Mouse (Mus musculus) cerebellum, postnatal 10 days (tissue): ENCODE measurements at regions not wholly inside any gene's neighbourhood (a gene's known extent, or its start where the extent isn't known, plus 50 kb on each side); places are given as distances from the start of the nearest gene placed in this dataset.

Source experiments
- DNase-seq, 2 experiments: peaks; one replicate each; pipeline ENCODE4 v3.0.0; 2021; ENCODE audit warnings: mixed read lengths in 2 of 2

DNA sequence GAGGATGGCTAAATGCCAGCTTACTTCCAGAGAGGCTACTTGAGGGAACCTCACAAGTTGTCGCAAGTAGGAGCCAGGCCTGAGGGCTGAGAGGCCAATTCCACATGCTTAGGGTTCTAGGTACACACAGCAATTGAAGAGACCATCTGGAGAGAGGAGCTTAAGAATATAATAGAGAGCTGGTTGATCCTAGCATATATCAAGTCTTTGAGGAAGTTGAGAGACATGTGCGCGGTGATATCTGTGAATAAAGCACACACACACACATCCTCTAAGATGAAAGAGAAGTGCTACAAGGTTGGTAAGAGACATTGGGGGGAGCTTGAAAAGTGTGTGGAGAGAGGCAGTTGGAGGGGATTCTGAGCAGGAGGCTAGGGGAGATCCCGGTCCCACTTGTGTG, 189.5 kb downstream of the Zfp462 start:
- no peak for DNase-seq

DNA sequence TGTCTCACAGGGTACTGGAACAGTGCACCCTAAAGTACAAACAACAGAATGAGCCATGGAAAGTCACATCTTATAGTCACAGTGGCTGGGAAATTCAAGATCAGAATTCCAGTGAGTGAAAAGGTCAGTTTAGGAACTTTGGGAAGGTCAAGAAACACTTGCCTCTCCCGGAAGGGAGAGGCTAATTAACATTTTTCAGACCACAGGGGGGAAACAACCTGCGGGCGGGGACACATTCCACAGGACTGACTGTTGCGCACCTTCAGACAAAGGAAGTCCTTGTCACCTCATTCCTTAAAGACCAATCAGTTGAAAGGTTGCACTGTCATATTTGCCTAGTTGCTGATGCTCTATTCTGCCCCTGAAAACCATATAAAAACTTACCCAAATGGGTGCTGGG, 189.9 kb downstream of the Zfp462 start:
- no peak for DNase-seq

GRCm38 (mm10) chr4:55136283-55136682, 191.4 kb downstream of the Zfp462 start:
- DNase-seq, result no peak

GRCm38 (mm10) chr4:55137781-55138394, 193.0 kb downstream of the Zfp462 start:
- DNase-seq, result no peak

GRCm38 (mm10) chr4:55141317-55141716, 196.5 kb downstream of the Zfp462 start:
- no peak for DNase-seq

DNA sequence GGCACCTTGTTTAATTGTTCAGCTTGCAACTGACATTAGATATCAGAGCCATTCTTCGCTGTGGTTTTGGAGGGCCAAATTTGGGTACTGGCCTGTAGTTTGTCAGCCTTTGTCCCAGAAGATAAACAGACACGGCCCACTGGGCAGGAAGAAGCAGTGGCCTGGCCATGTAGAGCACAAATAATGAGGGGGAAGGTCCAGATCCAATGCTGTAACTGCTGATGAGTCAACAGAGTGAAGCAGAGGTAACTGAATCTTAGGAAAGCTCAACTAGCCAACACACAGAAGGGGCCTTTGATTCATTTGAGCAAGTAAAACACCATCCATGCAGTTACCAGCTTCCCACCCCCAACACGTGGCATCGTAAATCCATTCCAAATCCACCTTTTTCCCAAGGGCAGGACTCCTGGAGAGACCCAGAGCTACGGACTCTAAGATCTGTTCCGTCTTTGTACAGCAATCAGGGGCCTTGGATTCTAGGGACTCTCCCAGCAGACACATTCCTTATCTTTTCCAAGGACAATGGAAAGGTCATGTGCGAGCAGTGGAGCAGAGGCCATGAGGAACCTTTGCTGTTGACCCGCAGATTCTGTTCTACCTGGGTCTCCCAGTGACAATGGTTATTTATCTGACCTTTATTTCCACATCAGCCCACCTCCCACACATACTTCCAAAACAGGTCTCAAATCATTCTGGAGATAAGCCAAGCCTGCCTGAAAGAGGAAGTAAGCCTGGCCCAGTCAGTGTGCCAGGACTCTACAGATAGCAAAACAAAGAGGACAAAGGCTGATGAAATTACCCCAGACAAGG, 197.3 kb downstream of the Zfp462 start:
- DNase-seq, result no peak

GRCm38 (mm10) chr4:55143400-55143799, 198.6 kb downstream of the Zfp462 start:
- DNase-seq, result no peak

DNA sequence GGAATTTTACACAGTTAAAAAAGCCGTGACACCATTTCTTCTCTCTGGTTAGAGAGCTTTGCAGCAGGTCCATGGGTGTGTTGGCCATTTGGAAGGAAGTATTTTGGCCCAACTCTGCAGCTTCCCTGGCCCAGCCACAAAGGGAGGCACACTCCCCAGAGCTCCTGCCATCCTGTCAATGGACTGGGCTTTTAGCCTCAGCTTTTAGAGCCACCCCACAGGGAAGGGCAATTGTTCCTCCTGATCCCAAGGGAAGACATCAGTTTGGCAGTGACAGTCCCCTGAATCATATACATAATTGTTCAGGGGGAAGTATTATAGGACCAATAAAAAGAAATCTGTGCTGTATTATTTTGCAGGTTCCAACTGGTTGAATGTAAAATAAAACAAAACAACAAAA, 200.1 kb downstream of the Zfp462 start:
- DNase-seq, result peak in 1 of 2 experiments; percentile 43

DNA sequence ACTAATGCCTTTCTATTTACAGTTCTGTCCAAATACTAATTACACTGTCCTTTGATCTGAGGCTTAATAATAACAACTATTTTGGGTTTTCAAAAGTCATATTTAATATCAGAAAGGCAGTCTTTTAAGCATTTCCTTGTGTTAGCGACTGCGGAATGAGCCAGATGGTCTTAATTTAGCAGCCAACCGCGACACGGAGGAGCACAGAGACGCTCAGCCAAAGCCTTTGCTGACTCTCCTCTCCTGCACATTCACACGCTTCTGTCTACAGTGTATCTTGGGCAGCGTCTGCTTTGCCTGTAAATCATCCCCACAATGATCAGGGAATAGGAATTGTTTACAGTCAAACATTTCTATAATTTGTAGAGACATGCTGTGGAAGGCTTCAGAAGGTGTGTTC, 201.1 kb downstream of the Zfp462 start:
- peak; percentile 68 to 70 for DNase-seq

GRCm38 (mm10) chr4:55148380-55148779, 201.5 kb upstream of the Rad23b start:
- DNase-seq, result no peak

- DNase-seq, result no peak
Observed at GRCm38 (mm10) chr4:55154556-55154955, 195.3 kb upstream of the Rad23b start.

DNA sequence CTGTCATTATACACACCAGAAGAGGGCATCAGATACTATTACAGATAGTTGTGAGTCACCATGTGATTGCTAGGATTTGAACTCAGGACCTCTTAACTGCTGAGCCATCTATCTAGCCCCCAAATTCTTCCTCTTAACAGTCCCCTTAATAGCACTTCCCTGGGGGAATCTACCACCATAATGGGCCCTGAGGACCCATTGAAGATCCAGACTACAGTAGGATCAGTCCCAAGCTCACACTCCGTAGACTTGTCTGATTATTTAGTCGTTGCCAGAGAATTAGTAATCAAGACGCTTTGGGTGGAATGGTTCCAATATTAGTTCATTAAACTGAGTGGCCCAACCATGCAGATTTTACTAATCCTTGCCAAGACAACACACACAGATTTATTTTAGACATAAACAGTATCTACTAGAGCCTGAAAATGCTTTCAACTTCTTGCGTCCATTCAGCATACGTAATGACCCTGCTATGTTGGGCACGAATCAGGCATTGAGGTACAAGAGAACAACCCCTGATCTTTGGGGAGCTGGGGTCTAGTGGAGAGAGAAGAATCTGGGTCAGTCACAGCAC, 191.6 kb upstream of the Rad23b start:
- DNase-seq, result no peak

GRCm38 (mm10) chr4:55166266-55166665, 183.6 kb upstream of the Rad23b start:
- DNase-seq, result no peak

GRCm38 (mm10) chr4:55169063-55169462, 180.8 kb upstream of the Rad23b start:
- DNase-seq, result no peak

GRCm38 (mm10) chr4:55172334-55172891, 177.4 kb upstream of the Rad23b start:
- no peak for DNase-seq

GRCm38 (mm10) chr4:55176026-55176425, 173.8 kb upstream of the Rad23b start:
- DNase-seq, result no peak

DNA sequence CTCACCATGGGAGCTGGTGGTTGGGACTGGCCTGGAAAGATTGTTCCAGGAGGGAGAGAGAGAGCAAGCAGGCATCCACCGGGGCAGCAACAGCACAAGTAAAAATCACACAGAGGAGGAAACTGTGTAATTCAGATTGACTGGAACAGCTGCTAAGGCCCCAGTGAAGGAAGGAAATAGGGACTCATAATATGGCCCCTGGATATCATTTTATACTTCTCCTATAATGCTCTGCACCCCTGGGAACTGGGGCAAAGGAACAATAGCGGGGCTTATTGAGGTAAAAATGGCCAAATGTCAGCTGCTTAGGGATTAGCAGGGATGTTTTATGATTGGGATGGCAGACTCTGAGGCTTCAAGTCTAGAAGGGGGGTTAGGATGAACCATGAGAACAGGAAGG, 170.4 kb upstream of the Rad23b start:
- DNase-seq, result no peak

DNA sequence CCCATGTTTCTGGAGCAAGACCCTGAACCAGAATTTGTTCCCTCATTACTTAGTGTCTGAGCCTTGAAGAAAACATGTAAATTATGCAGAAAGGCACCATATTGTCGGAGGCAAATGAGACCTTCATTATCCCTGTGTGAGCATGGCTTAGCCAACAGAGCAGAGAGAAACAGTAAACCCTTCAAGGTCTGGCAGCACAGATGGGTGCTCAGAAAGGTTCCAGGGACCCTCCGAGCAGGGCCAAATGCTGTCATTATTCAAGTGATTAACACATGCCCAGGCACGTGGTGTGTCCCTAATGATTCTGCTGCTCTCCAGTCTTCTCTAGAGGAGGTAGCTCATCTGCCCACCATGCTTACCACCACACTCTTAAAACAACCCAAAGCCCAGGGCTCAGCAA, 166.3 kb upstream of the Rad23b start:
- peak; percentile 40 to 63 for DNase-seq

DNA sequence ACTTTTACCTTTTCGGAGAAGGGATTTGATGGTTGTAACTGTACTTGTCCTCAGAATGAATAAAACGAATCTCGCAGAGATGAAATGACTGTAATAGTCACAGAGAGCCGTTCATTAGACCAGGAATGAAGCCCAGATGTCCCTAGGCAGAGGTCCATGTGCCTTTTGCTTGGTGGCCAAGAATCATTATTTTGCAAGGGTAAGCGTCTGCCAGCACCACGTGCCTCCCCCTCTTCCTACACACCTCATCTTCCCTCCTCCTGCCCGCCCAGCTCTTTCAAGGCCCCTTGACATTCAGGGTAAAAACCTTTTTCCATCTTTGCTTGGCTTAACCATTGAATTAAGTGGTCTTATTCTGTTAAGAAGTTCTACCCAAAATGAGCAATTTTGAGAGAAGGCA, 161.1 kb upstream of the Rad23b start:
- DNase-seq, result peak; percentile 58 to 70

DNA sequence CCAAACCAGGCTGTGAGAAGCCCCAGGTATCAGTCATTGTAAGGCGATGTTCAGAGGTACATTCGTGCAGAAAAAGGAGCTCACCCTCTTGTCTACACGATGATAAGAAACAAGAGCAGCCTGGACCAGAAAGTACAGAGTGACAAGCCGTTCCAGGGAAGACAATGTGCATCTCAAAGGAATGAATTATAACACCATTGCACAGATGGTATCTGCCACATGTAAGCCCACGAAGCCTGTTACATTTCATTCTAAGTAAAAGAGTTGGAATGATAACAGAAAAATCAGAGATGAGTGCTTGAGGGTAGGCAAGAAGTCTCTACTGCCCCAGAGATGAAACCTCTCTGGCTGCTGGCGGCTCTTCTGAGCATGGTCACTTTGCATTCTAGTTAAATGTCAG, 159.3 kb upstream of the Rad23b start:
- no peak for DNase-seq

DNA sequence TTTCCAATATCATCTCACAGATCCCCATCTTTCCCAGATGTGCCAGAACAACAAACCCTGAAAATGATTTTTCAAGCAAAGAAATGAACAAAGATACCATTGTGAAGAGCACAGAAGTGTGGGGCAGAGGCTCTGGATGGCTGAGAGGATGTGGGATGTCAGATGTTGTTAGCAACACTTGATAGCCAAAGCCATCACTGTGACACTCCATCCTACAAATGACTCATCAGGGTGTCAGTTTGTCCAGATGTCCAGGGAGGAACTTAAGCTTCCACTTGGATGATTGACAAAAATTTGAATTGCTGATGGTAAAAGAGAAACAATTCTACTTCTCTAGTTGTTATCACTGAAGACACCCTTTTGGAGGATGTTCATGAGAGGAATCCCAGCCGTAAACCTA, 155.8 kb upstream of the Rad23b start:
- DNase-seq, result no peak

DNA sequence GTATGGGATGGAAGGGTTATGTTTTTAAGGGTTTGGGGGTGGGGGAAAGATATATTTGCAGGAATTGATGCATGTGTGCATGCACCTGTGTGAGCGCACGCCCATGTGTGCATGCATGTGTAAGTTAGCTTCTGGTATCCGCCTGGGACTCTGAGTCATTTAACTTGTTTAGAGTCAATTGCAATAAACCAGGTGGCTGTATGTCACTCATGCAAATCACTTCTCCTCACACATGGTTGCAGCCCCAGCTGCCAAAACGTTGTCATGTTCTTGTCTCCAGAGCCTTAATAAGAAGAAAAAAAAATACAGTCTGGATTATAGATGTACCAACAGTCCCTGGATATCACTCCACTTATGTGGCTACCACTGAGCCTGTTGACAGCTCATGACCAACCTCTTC, 155.3 kb upstream of the Rad23b start:
- DNase-seq, result no peak

GRCm38 (mm10) chr4:55203731-55204710, 145.8 kb upstream of the Rad23b start:
- no peak for DNase-seq
